Mouse (Mus musculus): ENCODE measurements around the gene Ccnh. TPM values are rescaled to one million over a fixed set of nuclear protein-coding genes. Genes with fewer than 3 reads are reported as not detected.

Ccnh gene
- total and polyA plus RNA-seq, 2 experiments from 2014 or later = 27.2 to 70.8 TPM

DNA sequence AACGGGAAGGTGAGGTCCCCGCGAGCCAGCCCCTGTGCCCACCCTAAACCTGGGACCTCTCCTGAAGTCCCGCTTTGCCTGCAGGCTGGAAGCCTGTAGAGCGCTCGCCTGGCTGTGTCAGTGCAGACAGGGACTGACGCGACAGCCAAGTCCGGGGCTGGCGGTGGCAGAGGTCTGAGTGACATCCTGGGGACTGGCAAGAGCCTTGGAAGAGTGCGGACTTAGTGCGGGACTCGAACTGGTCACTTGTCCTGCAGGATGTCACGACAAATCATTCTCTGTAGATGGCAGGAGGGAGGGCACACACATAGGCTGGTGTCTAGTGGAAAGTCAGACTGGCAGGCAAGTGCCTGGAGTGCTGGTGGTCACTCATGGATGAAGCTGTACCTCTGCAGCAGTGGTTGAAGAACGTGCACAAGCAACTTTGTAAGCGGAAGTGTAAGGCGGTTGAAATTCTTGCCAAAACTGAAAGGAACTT lies 475 bp downstream of the Ccnh start:
- DNase-seq (ENCODE audit: low spot score) (peak; percentile 41), ATAC-seq (ENCODE audit: low FRiP score) (peak; percentile 85)
- no peak for TF ChIP-seq CTCF (IDR thresholded peaks at IDR 0.05)
- Histone ChIP-seq H3K4me1 (ENCODE audit: insufficient read depth, low read length) (no peaks in the 10 kb centered on the region), H3K9me3 (ENCODE audit: low read length) (no peaks in the 10 kb centered on the region), H3K4me2 (ENCODE audit: low read depth, low read length, poor library complexity, severe bottlenecking) (peak overlapping the region; percentile 76), H3K36me3 (ENCODE audit: insufficient read depth, low read length) (peaks cover 2% of the 10 kb centered on the region; the same call in 1 of the 2 replicates), H3K9ac (replicated peaks; ENCODE audit: low read length, poor library complexity, severe bottlenecking) (peak overlapping the region; percentile 85), H3K27ac (ENCODE audit: low read depth, low read length) (peak overlapping the region; percentile 83), H3K27me3 (ENCODE audit: insufficient read depth, low read length) (no peaks in the 10 kb centered on the region), H3K4me3 (ENCODE audit: low read depth, low read length) (peak overlapping the region; percentile 86)
- 2% methylated on average over 17 of the region's 17 CpGs for WGBS

GRCm38 (mm10) chr13:85191253-85191652 lies 2.0 kb downstream of the Ccnh start:
- WGBS = 100% methylated on average over 2 of the region's 2 CpGs
- H3K27ac ChIP-seq (ENCODE audit: low read depth, low read length) = no peak overlapping the region
- no peak overlapping the region for H3K4me2 ChIP-seq (ENCODE audit: low read depth, low read length, poor library complexity, severe bottlenecking)
- H3K9ac ChIP-seq (replicated peaks; ENCODE audit: low read length, poor library complexity, severe bottlenecking) = no peak overlapping the region
- ATAC-seq (ENCODE audit: low FRiP score) (no peak), DNase-seq (ENCODE audit: low spot score) (no peak)
- no peak overlapping the region for H3K4me3 ChIP-seq (ENCODE audit: low read depth, low read length)
- H3K9me3 ChIP-seq (ENCODE audit: low read length) = no peaks in the 10 kb centered on the region
- no peak for TF ChIP-seq CTCF (IDR thresholded peaks at IDR 0.05)
- no peaks in the 10 kb centered on the region for H3K4me1 ChIP-seq (ENCODE audit: insufficient read depth, low read length)
- H3K36me3 ChIP-seq (ENCODE audit: insufficient read depth, low read length) = peaks cover 2% of the 10 kb centered on the region; the same call in 1 of the 2 replicates
- H3K27me3 ChIP-seq (ENCODE audit: insufficient read depth, low read length) = no peaks in the 10 kb centered on the region

DNA sequence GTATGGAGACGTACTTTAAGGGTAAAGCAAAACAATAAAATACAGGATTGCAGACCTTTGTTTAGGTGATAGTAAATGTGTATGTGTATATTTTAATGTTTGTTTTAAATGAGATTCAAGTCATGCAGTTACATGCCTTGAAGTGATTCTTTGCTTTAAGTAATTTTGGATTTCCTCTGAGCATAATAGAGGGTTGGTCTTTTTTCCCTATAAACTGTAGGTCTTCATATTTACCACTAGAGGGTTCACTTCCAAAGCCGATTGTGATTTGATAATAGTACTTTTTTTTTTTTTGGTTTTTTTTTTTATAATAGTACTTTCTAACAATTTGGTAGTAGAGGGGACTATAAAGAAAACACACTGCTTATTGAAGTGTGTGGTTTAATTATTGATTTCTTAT lies 18.3 kb downstream of the Ccnh start:
- no peak overlapping the region for H3K27ac ChIP-seq (ENCODE audit: low read depth, low read length)
- TF ChIP-seq CTCF (IDR thresholded peaks at IDR 0.05) = peak; percentile 70
- no peak overlapping the region for H3K9ac ChIP-seq (replicated peaks; ENCODE audit: low read length, poor library complexity, severe bottlenecking)
- ATAC-seq (ENCODE audit: low FRiP score) = 0 out of 2 replicates have a peak, but pooled peaks have one; percentile 34
- H3K27me3 ChIP-seq (ENCODE audit: insufficient read depth, low read length) = no peaks in the 10 kb centered on the region
- no peak overlapping the region for H3K4me3 ChIP-seq (ENCODE audit: low read depth, low read length)
- WGBS = 71% methylated on average over 2 of the region's 2 CpGs
- H3K36me3 ChIP-seq (ENCODE audit: insufficient read depth, low read length) = peaks cover 8% of the 10 kb centered on the region
- no peak overlapping the region for H3K4me2 ChIP-seq (ENCODE audit: low read depth, low read length, poor library complexity, severe bottlenecking)
- H3K4me1 ChIP-seq (ENCODE audit: insufficient read depth, low read length) = no peaks in the 10 kb centered on the region
- no peaks in the 10 kb centered on the region for H3K9me3 ChIP-seq (ENCODE audit: low read length)
- peak; percentile 16 for DNase-seq (ENCODE audit: low spot score)

GRCm38 (mm10) chr13:85208656-85209055 lies 19.4 kb downstream of the Ccnh start:
- 98% methylated on average over 6 of the region's 6 CpGs for WGBS
- DNase-seq (ENCODE audit: low spot score) (no peak), ATAC-seq (ENCODE audit: low FRiP score) (no peak)
- Histone ChIP-seq H3K36me3 (ENCODE audit: insufficient read depth, low read length) (peaks cover 4% of the 10 kb centered on the region), H3K4me3 (ENCODE audit: low read depth, low read length) (no peak overlapping the region), H3K4me1 (ENCODE audit: insufficient read depth, low read length) (no peaks in the 10 kb centered on the region), H3K27ac (ENCODE audit: low read depth, low read length) (no peak overlapping the region), H3K27me3 (ENCODE audit: insufficient read depth, low read length) (no peaks in the 10 kb centered on the region), H3K9ac (replicated peaks; ENCODE audit: low read length, poor library complexity, severe bottlenecking) (no peak overlapping the region), H3K4me2 (ENCODE audit: low read depth, low read length, poor library complexity, severe bottlenecking) (no peak overlapping the region), H3K9me3 (ENCODE audit: low read length) (no peaks in the 10 kb centered on the region)
- no peak for TF ChIP-seq CTCF (IDR thresholded peaks at IDR 0.05)

DNA sequence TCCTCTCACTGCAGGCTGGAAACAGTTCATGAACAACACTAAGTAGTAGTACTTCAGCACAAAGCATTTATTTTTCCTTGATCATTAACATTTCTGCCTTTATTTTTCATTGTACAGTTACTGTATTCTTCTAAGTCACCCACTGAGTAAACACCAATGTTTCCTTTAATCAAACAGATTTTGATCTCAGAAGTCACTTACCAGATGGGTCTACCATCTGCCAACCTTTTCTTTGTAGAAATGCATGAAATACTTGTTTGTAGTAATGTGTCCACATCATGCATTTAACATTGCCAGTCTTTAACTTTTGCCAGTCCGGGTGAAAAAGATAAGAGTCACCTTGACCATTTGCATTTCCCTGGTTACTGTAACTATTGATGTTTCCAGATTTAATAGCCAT lies 21.1 kb downstream of the Ccnh start:
- no peak for TF ChIP-seq CTCF (IDR thresholded peaks at IDR 0.05)
- Histone ChIP-seq H3K27me3 (ENCODE audit: insufficient read depth, low read length) (no peaks in the 10 kb centered on the region), H3K9ac (replicated peaks; ENCODE audit: low read length, poor library complexity, severe bottlenecking) (no peak overlapping the region), H3K4me2 (ENCODE audit: low read depth, low read length, poor library complexity, severe bottlenecking) (no peak overlapping the region), H3K9me3 (ENCODE audit: low read length) (no peaks in the 10 kb centered on the region), H3K36me3 (ENCODE audit: insufficient read depth, low read length) (peaks cover 3% of the 10 kb centered on the region; the same call in 1 of the 2 replicates), H3K27ac (ENCODE audit: low read depth, low read length) (no peak overlapping the region), H3K4me1 (ENCODE audit: insufficient read depth, low read length) (no peaks in the 10 kb centered on the region), H3K4me3 (ENCODE audit: low read depth, low read length) (no peak overlapping the region)
- 77% methylated on average over 1 of the region's 1 CpGs for WGBS
- DNase-seq (ENCODE audit: low spot score) (peak; percentile 2), ATAC-seq (ENCODE audit: low FRiP score) (no peak)

DNA sequence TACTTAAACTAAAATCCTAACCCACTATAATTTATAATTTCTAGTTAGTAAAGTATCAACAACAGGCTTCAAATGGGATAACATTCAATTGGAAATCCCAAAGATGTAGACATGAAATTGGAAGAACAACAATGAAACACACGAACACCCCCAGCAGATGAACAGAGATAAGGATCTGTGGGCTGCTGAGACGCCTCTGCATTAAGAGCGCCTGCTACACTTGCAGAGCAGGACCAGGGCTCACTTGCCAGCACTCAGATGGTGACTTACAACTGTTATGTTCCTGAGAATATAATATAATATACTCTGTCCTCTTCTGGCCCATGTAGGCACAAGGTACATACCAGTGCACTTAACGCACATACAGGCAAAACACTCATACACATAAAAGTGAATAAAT lies 29.4 kb downstream of the Ccnh start:
- no peak for ATAC-seq (ENCODE audit: low FRiP score)
- WGBS = 86% methylated on average over 4 of the region's 4 CpGs
- Histone ChIP-seq H3K4me2 (ENCODE audit: low read depth, low read length, poor library complexity, severe bottlenecking) (no peak overlapping the region), H3K27me3 (ENCODE audit: insufficient read depth, low read length) (no peaks in the 10 kb centered on the region), H3K27ac (ENCODE audit: low read depth, low read length) (no peak overlapping the region), H3K36me3 (ENCODE audit: insufficient read depth, low read length) (peaks cover 15% of the 10 kb centered on the region), H3K4me3 (ENCODE audit: low read depth, low read length) (no peak overlapping the region), H3K4me1 (ENCODE audit: insufficient read depth, low read length) (no peaks in the 10 kb centered on the region), H3K9me3 (ENCODE audit: low read length) (no peaks in the 10 kb centered on the region), H3K9ac (replicated peaks; ENCODE audit: low read length, poor library complexity, severe bottlenecking) (no peak overlapping the region)
- no peak for DNase-seq (ENCODE audit: low spot score)
- TF ChIP-seq CTCF (IDR thresholded peaks at IDR 0.05) = no peak

Data from midbrain, postnatal 0 days (tissue).